Mouse (Mus musculus) forebrain, embryonic 10.5 days (tissue): ENCODE results near the gene Gm16253. TPM values are rescaled to one million over a fixed set of nuclear protein-coding genes. Genes with fewer than 3 reads are reported as not detected.
A peak's percentile ranks its signal among the peaks of the same experiment; 100 is the strongest.

ENCODE experiments used
- DNase-seq: peaks from one replicate; pipeline ENCODE4 v3.0.0-alpha.2; 2017; ENCODE audit warnings: low spot score; ENCODE audit errors: extremely low spot score
- H3K27ac ChIP-seq: fragments of 300-500 bp; sonication (generic); 2 replicates; pipeline ENCODE4 v1.5.1; 2016; ENCODE audit warnings: mild to moderate bottlenecking
- H3K27me3 ChIP-seq: fragments of 300-500 bp; sonication (generic); 2 replicates; pipeline ENCODE4 v1.6.1; 2016; ENCODE audit warnings: mild to moderate bottlenecking; ENCODE audit not compliant: poor library complexity, severe bottlenecking
- H3K36me3 ChIP-seq: fragments of 300-500 bp; sonication (generic); replicated peaks from 2 replicates; pipeline ENCODE4 v1.6.1; 2016; ENCODE audit warnings: mild to moderate bottlenecking, moderate library complexity
- H3K4me1 ChIP-seq: fragments of 300-500 bp; sonication (generic); 2 replicates; pipeline ENCODE4 v1.6.1; 2016
- H3K4me3 ChIP-seq: fragments of 300-500 bp; sonication (generic); 2 replicates; pipeline ENCODE4 v1.5.1; 2016; ENCODE audit warnings: mild to moderate bottlenecking, moderate library complexity
- H3K9me3 ChIP-seq: fragments of 300-500 bp; sonication (generic); 2 replicates; pipeline ENCODE4 v1.6.1; 2016; ENCODE audit warnings: mild to moderate bottlenecking, moderate library complexity
- WGBS: fragments of 180-500 bp; shearing (Covaris S2); methylation state at CpG from one replicate; pipeline ENCODE4 v1.1.7; 2016; 5-methylcytosine and 5-hydroxymethylcytosine counted together
- polyA plus RNA-seq: library from polyadenylated mRNA; unstranded; fragments of >200 nt; fragmentation: Nextera tagmentation; extraction: Ambion mirVana; gene quantifications from 2 replicates; pipeline ENCODE4 v1.2.1, GENCODE M21; 2016

Gene Gm16253
- polyA plus RNA-seq, 1 experiment from 2014 or later: 0.66 TPM

DNA sequence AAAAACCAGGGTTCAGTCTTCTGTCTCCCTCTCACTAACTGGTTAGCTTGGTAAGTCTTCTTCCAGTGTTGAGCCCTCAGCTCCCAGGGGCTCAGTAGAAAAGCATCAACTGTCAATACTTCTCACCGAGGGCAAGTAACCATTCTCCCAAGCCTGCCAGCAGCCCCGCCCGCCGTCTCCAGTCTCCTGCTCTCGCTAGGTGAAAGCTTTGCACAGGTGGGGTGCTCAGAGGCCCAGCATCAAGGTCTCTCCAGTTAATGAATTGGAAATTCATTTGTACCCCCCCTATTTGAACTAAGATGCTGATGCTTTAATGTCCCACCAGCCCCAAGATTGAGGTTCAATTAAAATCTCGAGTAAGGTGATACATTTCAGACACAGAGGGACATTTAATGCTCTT is 4.4 kb downstream of the Gm16253 start:
- no peak overlapping the region for H3K27ac ChIP-seq
- H3K36me3 ChIP-seq: no peaks in the 10 kb centered on the region
- no peak overlapping the region for H3K4me3 ChIP-seq
- peaks cover 33% of the 10 kb centered on the region for H3K4me1 ChIP-seq
- H3K27me3 ChIP-seq: peaks cover 17% of the 10 kb centered on the region
- no peaks in the 10 kb centered on the region for H3K9me3 ChIP-seq
- no peak for DNase-seq
- 40% methylated on average over 6 of the region's 6 CpGs for WGBS

DNA sequence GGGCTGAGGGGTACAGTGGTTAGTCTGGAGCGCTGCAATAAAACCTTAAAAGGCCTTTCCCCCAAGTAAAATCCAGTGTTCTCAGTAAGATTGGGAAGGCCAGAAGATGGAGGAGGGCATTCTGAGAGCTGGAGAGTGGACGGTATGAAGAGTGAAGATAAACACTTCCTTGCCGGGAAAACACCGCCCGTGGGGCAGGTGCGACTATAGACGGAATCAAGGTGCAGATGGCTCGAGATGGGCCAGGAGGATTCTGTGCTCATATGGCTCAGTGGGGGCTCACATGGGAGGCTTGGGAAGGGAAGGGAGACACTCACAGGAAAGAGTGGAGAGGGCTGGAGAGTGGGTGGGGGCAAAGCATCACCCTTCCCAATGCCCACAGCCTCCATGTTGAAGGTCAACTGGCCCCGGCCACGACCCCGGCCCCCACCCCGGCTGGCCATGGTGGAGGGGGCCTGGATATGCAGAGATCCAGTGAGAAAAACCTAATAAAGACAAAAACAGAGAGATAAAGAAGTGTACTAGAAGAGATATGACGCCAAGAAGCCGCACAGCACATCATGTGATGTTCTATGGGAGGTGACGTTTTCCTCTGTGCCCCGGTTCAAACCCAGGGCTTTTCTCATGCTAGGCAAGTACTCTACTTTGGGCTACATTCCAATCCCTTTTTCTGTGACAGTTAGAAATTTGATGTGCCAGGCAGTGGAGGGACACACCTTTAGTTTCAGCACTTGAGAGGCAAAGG is 5.2 kb downstream of the Gm16253 start:
- H3K27ac ChIP-seq: no peak overlapping the region
- no peak for DNase-seq
- 85% methylated on average over 16 of the region's 16 CpGs for WGBS
- H3K36me3 ChIP-seq: no peaks in the 10 kb centered on the region
- peaks cover 25% of the 10 kb centered on the region for H3K4me1 ChIP-seq
- no peaks in the 10 kb centered on the region for H3K9me3 ChIP-seq
- no peak overlapping the region for H3K4me3 ChIP-seq
- peaks cover 17% of the 10 kb centered on the region for H3K27me3 ChIP-seq

DNA sequence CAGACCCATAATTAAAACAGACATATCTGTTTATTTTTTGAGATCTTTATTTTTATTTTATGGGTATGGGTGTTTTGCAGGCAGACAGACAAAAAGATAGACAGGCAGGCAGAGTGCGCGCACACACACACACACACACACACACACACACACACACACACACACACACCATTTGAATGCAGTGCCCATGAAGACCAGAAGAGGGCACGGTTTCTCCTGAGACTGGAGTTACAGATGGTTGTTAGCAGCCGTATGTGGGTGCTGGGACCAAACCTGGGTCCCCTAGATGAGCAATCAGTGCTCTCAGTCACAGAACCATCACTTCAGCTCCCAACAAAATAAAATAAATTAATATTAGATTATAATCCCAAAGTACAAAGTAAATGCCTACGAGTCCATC is 6.6 kb downstream of the Gm16253 start:
- Histone ChIP-seq H3K36me3 (no peaks in the 10 kb centered on the region), H3K27ac (no peak overlapping the region), H3K9me3 (no peaks in the 10 kb centered on the region), H3K27me3 (peaks cover 17% of the 10 kb centered on the region), H3K4me3 (no peak overlapping the region), H3K4me1 (peaks cover 16% of the 10 kb centered on the region)
- 91% methylated on average over 5 of the region's 5 CpGs for WGBS
- no peak for DNase-seq

DNA sequence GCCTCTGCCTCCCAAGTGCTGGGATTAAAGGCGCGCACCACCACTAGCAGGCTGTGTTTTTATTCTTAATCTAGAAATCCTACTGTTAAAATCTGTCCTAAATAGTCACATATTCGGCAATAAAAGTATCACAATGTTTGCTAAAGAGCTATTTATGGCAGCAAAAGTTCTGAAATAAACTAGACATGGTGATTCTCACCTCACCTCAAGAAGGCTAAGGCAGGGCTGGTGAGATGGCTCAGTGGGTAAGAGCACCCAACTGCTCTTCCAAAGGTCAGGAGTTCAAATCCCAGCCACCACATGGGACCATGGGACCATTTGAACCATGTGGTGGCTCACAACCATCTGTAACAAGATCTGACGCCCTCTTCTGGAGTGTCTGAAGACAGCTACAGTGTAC is 13.9 kb downstream of the Gm16253 start:
- Histone ChIP-seq H3K27ac (no peak overlapping the region), H3K9me3 (no peaks in the 10 kb centered on the region), H3K36me3 (0 out of 2 replicates have a peak, but pooled peaks cover 4% of the 10 kb centered on the region), H3K4me3 (no peak overlapping the region), H3K4me1 (peaks cover 22% of the 10 kb centered on the region), H3K27me3 (peaks cover 20% of the 10 kb centered on the region)
- DNase-seq: no peak
- 82% methylated on average over 4 of the region's 4 CpGs for WGBS

DNA sequence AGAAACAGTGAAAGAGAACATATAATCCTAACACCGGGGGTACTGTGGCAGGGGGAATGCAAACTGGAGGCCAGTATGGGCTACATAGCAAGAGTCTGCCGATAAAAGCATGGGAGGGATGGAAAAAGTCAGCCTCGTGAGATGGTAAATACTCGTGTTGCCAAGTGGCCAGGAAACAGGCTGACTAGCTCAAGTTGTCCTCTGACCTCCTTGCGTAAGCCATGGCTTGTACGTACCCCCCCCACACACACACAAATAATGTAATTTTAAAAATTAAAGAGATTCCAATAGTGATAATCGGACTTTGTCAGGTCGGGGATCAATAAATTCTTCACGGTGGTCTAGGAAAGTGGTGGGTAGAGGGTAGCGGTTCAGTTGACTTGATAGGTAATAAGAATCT is 16.6 kb downstream of the Gm16253 start:
- Histone ChIP-seq H3K9me3 (no peaks in the 10 kb centered on the region), H3K4me3 (peak overlapping the region; percentile 67), H3K27me3 (peaks cover 39% of the 10 kb centered on the region), H3K27ac (peak overlapping the region; percentile 89), H3K4me1 (peaks cover 49% of the 10 kb centered on the region), H3K36me3 (0 out of 2 replicates have a peak, but pooled peaks cover 4% of the 10 kb centered on the region)
- no peak for DNase-seq
- WGBS: 2% methylated on average over 10 of the region's 10 CpGs

DNA sequence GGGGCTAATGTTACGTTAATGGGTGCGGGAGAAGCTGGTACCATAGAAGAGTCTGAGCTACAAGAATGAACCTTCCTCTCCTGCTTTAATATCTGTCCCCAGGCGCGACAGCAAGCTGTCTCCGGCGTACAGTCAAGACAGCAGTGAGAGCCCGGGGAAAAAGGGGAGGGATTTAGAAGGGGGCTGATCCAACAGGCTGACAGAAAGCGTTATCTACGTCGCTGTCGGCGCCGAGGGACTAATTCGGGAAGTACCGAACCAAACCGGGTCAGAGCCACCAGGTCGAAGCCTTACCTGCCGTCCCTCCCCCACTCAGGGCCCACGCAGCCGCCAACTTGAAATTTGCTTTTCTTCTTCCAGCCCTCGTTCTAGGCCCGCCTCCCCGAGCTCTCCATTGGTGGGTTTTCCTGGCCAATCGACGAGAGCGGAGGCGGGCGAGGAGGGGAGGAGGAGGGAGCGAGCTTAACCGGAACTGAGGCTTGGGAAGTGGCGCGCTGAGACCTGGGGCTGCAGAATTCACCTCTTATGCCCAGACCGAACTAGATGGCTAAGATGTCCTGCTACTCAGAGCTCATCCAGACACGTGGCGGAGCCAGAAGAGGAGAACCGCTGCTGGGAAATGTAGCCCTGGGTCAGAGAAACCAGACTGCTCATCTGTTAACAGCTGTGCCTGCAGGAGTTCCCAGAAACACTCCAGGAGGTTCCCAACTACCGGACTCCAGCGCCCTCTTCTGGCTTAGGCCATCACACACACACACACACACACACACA is 17.2 kb downstream of the Gm16253 start, which contains the start of gene Polr3gl:
TSS of gene Polr3gl (minus strand) at position 392 of the 771 bp plus-strand sequence.
- DNase-seq: peak; percentile 94
- H3K36me3 ChIP-seq: 0 out of 2 replicates have a peak, but pooled peaks cover 4% of the 10 kb centered on the region
- 0% methylated on average over 35 of the region's 38 CpGs for WGBS
- no peaks in the 10 kb centered on the region for H3K9me3 ChIP-seq
- H3K27me3 ChIP-seq: peaks cover 45% of the 10 kb centered on the region
- peaks cover 55% of the 10 kb centered on the region for H3K4me1 ChIP-seq
- H3K4me3 ChIP-seq: peak within 1 kb of the TSS; percentile 67
- H3K27ac ChIP-seq: peak within 1 kb of the TSS; percentile 89

DNA sequence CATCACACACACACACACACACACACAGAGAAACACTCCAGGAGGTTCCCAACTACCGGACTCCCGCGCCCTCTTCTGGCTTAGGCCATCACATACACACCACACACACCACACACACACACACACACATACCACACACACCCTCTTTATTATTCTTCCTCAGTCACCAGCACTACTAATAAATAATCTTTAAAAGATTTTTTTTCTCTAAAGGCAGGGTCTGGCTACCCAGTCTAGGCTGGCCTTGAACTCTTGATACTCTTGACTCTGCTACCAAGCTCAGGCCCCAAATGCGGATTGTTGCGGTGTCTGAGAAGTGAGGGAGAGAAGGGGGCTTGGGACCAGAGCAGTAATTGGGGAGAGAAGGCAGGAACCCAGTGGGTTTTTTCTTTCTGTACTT is 18.1 kb downstream of the Gm16253 start:
- 77% methylated on average over 5 of the region's 5 CpGs for WGBS

DNA sequence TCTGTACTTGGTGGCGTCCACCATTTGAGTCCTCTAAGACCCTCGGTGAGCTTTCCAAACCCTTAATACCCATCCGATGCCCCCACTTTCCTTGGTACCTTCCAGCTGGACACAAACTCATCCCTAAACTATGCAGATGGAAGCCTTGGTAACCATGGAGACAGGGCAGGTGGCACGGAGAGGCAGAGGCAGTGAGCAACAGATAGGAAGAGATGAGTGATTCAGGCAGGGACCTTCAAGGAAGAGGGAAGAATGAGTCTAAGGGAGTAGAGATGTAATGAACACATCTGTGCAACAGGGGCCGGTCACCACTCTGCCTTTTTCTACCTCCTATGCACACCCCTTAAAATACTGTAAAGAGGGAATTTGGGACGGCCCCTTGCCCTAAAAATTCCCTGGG is 18.9 kb downstream of the Gm16253 start:
- Histone ChIP-seq H3K4me1 (peaks cover 72% of the 10 kb centered on the region), H3K27me3 (peaks cover 57% of the 10 kb centered on the region), H3K4me3 (peak overlapping the region; percentile 61), H3K27ac (no peak overlapping the region), H3K36me3 (no peaks in the 10 kb centered on the region), H3K9me3 (no peaks in the 10 kb centered on the region)
- 20% methylated on average over 6 of the region's 6 CpGs for WGBS
- no peak for DNase-seq

More for the DNA sequence above, 18.1 kb downstream of the Gm16253 start:
- no peak for DNase-seq
- Histone ChIP-seq H3K9me3 (no peaks in the 10 kb centered on the region), H3K4me3 (no peak overlapping the region), H3K27ac (no peak overlapping the region), H3K36me3 (0 out of 2 replicates have a peak, but pooled peaks cover 4% of the 10 kb centered on the region), H3K4me1 (peaks cover 64% of the 10 kb centered on the region), H3K27me3 (peaks cover 54% of the 10 kb centered on the region)

DNA sequence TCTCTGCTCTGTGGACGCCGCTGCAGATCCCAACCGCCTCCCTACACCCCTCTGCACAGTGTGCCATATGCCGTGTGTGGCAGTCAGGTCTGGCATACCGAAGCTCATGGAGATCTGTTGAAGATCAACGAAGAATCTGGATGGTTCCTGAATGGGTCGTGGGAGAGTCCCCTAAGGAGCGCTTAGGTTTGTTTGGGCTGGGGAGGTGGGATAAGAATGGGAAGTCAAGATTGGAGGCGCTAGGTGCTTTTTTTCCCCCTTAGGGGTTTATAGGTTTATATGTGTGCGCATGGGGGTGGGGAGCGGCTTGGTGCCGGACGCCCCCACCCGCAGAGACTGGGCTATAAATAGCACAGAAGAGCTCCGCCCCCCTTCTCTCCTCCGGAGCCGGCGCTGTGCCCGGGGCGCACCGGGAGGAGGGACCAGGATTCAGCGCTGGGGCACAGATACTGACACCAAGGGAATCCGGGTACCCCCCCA is 19.5 kb downstream of the Gm16253 start, which contains the start of gene Ankrd34a:
TSS of gene Ankrd34a (plus strand) at position 409 of the 480 bp plus-strand sequence.
- peak within 1 kb of the TSS; percentile 61 for H3K4me3 ChIP-seq
- WGBS: under 1% methylated on average over 22 of the region's 23 CpGs
- no peaks in the 10 kb centered on the region for H3K9me3 ChIP-seq
- H3K4me1 ChIP-seq: peaks cover 78% of the 10 kb centered on the region
- peak within 1 kb of the TSS; percentile 84 for H3K27ac ChIP-seq
- H3K27me3 ChIP-seq: peaks cover 57% of the 10 kb centered on the region
- DNase-seq: no peak
- no peaks in the 10 kb centered on the region for H3K36me3 ChIP-seq

DNA sequence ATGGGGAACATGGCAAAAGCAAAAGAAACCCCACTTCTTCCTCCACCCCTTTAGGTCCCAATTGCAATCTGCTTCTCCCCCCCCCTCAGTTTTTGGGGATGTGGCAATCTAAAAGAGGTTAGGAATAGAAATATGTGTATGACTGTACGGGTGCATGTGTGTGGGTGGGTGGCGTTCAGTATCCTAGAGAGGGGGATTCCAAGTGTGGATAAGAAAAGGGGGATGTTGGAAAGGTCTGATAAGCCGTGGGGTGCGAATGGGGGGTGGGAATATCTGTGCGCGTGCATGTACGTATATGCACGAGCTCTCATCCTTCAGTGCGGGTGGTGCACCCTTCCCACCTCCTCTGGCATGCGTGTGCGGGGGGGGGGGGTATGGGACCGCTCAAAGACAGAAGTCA is 20.1 kb downstream of the Gm16253 start:
- Histone ChIP-seq H3K27me3 (peaks cover 57% of the 10 kb centered on the region), H3K4me3 (peak overlapping the region; percentile 61), H3K36me3 (no peaks in the 10 kb centered on the region), H3K27ac (peak overlapping the region; percentile 84), H3K9me3 (no peaks in the 10 kb centered on the region), H3K4me1 (peaks cover 83% of the 10 kb centered on the region)
- DNase-seq: no peak
- 2% methylated on average over 11 of the region's 12 CpGs for WGBS

DNA sequence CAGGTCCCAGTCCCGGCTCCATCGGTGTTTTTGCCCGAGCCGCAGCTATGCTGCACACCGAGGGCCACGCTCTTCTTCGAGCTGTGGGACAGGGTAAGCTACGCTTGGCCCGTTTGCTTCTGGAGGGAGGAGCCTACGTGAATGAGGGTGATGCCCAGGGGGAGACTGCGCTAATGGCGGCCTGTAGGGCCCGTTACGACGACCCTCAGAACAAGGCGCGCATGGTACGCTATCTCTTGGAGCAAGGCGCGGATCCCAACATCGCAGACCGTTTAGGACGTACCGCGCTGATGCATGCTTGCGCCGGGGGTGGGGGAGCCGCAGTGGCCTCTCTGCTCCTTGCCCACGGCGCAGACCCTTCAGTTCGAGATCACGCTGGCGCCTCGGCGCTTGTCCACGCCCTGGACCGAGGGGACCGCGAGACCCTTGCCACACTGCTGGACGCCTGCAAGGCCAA is 20.7 kb downstream of the Gm16253 start:
- peaks cover 87% of the 10 kb centered on the region for H3K4me1 ChIP-seq
- H3K36me3 ChIP-seq: no peaks in the 10 kb centered on the region
- DNase-seq: peak; percentile 64
- under 1% methylated on average over 40 of the region's 40 CpGs for WGBS
- H3K27ac ChIP-seq: peak overlapping the region; percentile 84
- peak overlapping the region; percentile 61 for H3K4me3 ChIP-seq
- H3K9me3 ChIP-seq: no peaks in the 10 kb centered on the region
- H3K27me3 ChIP-seq: peaks cover 52% of the 10 kb centered on the region

DNA sequence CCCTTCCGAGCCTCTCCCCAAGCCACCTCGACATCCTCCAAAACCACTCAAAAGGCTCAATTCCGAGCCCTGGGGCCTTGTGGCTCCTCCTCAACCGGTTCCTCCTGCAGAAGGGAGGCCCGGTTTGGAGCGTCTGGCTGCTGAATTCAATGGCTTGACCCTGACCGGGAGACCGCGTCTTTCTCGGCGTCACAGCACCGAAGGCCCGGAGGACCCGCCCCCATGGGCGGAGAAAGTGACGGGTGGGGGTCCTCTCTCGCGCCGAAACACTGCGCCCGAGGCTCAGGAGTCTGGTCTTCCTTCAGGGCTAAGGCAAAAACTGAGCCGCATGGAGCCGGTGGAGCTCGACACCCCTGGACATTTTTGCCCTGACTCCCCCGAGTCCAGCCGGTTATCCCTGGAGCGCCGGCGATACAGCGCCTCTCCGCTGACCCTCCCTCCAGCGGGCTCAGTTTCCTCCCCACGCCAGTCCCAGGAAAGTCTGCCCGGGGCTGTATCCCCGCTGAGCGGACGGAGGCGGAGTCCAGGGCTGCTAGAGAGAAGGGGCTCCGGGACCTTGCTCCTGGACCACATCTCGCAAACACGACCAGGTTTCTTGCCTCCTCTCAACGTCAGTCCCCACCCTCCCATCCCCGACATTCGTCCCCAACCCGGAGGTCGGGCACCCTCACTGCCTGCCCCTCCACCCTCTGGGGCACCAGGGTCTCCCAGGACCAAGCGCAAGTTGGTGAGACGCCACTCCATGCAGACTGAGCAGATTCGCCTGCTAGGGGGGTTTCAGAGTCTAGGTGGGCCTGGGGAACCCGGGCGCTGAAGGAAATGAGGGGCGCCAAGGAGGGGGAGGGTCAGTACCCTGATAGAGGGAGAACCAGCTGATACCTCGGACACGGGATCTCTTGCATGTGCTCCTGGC is 21.6 kb downstream of the Gm16253 start:
- peak; percentile 78 for DNase-seq
- Histone ChIP-seq H3K27ac (peak overlapping the region; percentile 84), H3K4me1 (peaks cover 87% of the 10 kb centered on the region), H3K36me3 (peaks cover 3% of the 10 kb centered on the region; the same call in 1 of the 2 replicates), H3K27me3 (peaks cover 48% of the 10 kb centered on the region), H3K4me3 (peak overlapping the region; percentile 61), H3K9me3 (no peaks in the 10 kb centered on the region)
- WGBS: 1% methylated on average over 54 of the region's 54 CpGs
